Mouse (Mus musculus): Measurements from ENCODE around the gene Ccr7. TPM values are rescaled to one million over a fixed set of nuclear protein-coding genes. Genes with fewer than 3 reads are reported as not detected.
A peak's percentile ranks its signal among the peaks of the same experiment; 100 is the strongest.

The Ccr7 gene
- polyA plus RNA-seq, 3 experiments from 2014 or later: 16.6 to 295 (median 286) TPM

GRCm38 (mm10) chr11:99113111-99113510 is 41.8 kb downstream of the Ccr7 start:
- ATAC-seq: no peak

GRCm38 (mm10) chr11:99112700-99113099 is 42.2 kb downstream of the Ccr7 start:
- no peak for ATAC-seq

GRCm38 (mm10) chr11:99111631-99112030 is 43.2 kb downstream of the Ccr7 start:
- peak; percentile 10 for ATAC-seq

- ATAC-seq: peak; percentile 39
Observed at GRCm38 (mm10) chr11:99111155-99111554, 43.7 kb downstream of the Ccr7 start.

- no peak for ATAC-seq
Observed at GRCm38 (mm10) chr11:99110370-99111110, 44.3 kb downstream of the Ccr7 start.

GRCm38 (mm10) chr11:99108296-99108695 is 46.6 kb downstream of the Ccr7 start:
- ATAC-seq: no peak

- ATAC-seq: no peak
Observed at GRCm38 (mm10) chr11:99105981-99106726, 48.7 kb downstream of the Ccr7 start.

GRCm38 (mm10) chr11:99104609-99105410 is 50.1 kb downstream of the Ccr7 start:
- ATAC-seq: peak; percentile 95

- no peak for ATAC-seq
Observed at GRCm38 (mm10) chr11:99102575-99103270, 52.2 kb downstream of the Ccr7 start.

- no peak for ATAC-seq
Observed at GRCm38 (mm10) chr11:99101693-99102092, 53.2 kb downstream of the Ccr7 start.

GRCm38 (mm10) chr11:99100215-99100614 is 54.7 kb downstream of the Ccr7 start:
- ATAC-seq: no peak

GRCm38 (mm10) chr11:99099516-99099915 is 55.4 kb downstream of the Ccr7 start:
- no peak for ATAC-seq

GRCm38 (mm10) chr11:99098924-99099323 is 56.0 kb downstream of the Ccr7 start:
- ATAC-seq: no peak

- no peak for ATAC-seq
Observed at GRCm38 (mm10) chr11:99096996-99097774, 57.7 kb downstream of the Ccr7 start.

GRCm38 (mm10) chr11:99096417-99096816 is 58.5 kb downstream of the Ccr7 start:
- no peak for ATAC-seq

GRCm38 (mm10) chr11:99095759-99096158 is 59.1 kb downstream of the Ccr7 start:
- ATAC-seq: no peak

- no peak for ATAC-seq
Observed at GRCm38 (mm10) chr11:99094911-99095676, 59.8 kb downstream of the Ccr7 start.
